Mouse (Mus musculus) adrenal gland, adult 2 months (tissue): ENCODE results near the gene Men1. TPM values are rescaled to one million over a fixed set of nuclear protein-coding genes. Genes with fewer than 3 reads are reported as not detected.

Experiments used
- DNase-seq: peaks from one replicate; pipeline ENCODE4 v3.0.0; 2021
- polyA plus RNA-seq: library from polyadenylated mRNA; depleted of rRNA; stranded (reverse); fragments of >200 nt; gene quantifications from 2 replicates; pipeline ENCODE4 v1.2.3, GENCODE M21; 2012
- total RNA-seq, 2 experiments: library from RNA; stranded (reverse); gene quantifications; 2 replicates each; pipeline ENCODE4 v1.2.3; 2021

Men1 gene
- total and polyA plus RNA-seq, 3 experiments, result 54.6 to 71.2 (median 54.8) TPM

DNA sequence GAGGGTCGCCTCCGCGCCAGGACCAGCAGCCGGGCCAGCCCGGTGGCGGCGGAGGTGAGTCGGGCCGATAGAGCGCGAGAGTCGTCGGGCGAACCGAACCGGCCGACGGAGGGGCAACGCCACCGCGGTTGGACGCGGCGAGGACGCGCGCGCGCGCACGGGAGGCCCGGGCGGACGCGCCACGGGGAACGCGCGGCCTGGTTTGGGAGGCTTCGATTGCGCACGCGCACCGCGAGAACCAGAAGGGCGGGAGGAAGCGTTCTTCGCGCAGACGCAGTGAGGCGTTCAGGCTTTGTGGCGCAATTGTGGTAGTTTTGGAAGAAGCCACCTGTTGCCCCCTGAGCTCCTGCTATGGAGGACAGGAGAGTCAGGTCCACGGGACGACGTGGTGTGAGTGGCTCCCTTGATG, 29.5 kb downstream of the Men1 start:
- peak; percentile 95 for DNase-seq

- no peak for DNase-seq
Observed at GRCm38 (mm10) chr19:6364842-6365241, 30.1 kb downstream of the Men1 start.

DNA sequence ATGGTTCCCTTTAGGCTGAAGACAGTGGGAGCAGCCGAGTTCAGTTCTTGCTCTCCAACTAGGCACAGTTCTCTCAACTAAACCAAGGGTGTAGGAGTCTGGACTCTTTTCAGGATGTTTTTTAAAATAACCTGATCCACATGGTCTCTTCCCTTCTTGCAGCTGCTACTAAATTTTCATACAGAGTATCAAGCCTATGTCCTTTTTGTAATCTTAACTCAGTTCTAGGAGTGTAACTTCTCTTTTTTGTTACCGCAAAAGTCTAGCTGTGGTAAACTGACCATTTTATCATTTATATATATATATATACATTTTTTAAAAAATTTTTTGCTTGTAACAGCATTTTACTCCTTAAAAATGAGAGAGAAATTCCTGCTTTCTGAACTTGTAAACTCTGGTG, 35.4 kb downstream of the Men1 start:
- no peak for DNase-seq

GRCm38 (mm10) chr19:6372433-6372832, 37.7 kb downstream of the Men1 start:
- DNase-seq, result no peak

GRCm38 (mm10) chr19:6373539-6374400, 39.0 kb downstream of the Men1 start:
- DNase-seq, result peak; percentile 81

- no peak for DNase-seq
Observed at GRCm38 (mm10) chr19:6374571-6374970, 39.8 kb downstream of the Men1 start.

DNA sequence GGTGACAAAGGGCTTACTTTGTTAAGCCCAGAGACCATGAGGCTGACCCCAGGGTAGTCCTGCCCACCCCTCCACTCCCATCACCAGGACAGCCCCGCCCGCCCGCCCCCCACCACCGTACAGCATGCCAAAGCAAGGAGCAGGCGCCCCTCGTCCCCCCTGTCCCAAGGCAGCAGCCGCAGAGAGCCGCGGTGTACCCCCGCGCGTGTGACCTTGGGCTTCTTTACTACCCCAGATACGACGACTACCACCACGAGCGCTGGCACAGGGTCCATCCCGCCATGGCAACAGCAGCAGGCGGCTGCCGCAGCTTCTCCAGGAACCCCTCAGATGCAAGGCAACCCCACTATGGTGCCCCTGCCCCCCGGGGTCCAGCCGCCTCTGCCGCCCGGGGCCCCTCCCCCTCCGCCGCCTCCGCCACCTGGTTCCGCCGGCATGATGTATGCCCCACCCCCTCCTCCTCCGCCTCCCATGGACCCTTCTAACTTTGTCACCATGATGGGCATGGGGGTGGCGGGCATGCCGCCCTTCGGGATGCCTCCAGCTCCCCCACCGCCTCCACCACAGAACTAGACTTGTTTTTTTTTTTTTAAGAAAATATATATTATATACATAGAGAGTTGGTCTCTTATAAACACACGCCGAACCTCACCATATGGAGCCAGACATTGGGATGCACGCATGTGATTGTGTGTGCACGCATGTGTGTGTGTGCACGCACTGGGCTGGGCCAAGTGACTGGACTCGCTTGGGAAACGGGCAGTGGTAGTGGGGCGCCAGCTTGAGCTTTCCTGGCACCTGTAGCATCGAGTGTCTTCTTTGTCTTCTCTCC, 40.9 kb downstream of the Men1 start:
- DNase-seq, result peak; percentile 30

GRCm38 (mm10) chr19:6376255-6376564, 41.4 kb downstream of the Men1 start:
- DNase-seq, result peak; percentile 56

DNA sequence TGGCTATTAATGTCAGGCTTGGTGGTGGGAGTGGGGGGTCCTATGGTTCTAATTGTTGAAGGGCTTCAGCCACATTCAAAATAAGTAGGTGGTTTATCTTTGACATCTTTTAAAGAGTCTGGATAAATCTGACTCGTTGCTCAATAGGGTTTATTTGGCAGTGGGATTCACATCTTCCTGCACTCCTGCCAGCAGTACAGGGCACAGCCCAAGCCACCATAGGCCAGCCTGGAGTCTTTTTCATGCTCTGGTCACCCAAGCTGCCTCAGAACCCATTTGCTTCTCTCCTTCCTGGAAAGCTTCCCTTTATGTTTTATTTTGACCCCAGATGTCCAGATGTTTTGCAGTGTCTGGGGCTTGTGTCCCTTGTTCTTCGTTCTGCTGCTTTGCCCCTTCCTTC, 41.9 kb downstream of the Men1 start:
- no peak for DNase-seq

- no peak for DNase-seq
Observed at GRCm38 (mm10) chr19:6377327-6378040, 42.7 kb downstream of the Men1 start.

DNA sequence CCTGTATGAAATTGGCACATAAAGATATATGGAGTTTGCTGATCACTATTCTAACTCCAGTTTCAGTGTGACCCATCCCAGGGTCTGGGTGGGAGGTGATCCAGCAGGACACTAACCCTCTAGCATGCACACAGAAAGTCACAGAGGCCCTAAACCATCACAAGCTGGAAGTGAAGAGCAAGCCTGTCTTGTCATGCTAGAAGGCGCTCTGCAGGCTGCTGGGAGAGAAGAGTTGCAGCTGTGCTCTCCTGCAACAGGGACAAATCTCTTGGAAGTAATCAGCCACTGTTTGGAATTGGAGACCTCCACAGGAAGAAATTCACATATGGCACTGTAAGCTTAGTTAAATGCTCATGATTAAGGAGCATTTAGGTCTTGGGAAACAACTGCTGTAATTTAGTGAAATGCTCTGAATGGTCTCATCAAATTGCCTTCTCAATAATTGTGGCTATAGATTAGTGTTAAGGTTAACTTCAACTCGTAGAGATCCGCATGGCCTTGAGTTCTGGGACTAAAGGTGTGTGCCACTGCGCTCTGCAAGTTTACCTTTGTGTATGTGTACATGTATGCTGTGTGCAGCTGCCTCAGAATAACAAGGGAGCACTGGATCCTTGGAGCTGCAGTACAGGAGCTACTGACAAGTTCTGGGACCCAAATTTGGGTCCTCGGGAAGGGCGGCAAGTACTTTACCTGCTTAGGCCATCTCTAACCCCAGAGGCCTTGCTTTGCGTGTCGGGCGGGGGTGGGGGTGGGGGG, 45.8 kb downstream of the Men1 start:
- no peak for DNase-seq

DNA sequence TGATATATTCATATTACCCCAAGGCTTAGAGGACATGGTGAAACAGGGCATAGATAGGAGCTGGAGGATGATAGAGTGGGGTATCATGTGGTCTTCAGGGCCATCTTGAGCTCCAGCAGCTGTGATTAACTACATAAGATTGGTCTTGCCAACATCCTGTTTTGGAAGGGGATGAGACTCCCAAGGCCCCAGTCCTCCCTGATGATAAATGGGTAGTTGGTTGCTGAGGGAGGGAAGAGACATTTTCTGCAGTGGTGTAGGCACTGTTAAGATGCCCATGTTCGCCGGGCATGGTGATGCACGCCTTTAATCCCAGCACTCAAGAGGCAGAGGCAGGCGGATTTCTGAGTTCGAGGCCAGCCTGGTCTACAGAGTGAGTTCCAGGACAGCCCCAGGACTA, 46.5 kb downstream of the Men1 start:
- DNase-seq, result peak; percentile 49

GRCm38 (mm10) chr19:6382323-6382924, 47.6 kb downstream of the Men1 start:
- DNase-seq, result no peak

- no peak for DNase-seq
Observed at GRCm38 (mm10) chr19:6383470-6383869, 48.7 kb downstream of the Men1 start.

DNA sequence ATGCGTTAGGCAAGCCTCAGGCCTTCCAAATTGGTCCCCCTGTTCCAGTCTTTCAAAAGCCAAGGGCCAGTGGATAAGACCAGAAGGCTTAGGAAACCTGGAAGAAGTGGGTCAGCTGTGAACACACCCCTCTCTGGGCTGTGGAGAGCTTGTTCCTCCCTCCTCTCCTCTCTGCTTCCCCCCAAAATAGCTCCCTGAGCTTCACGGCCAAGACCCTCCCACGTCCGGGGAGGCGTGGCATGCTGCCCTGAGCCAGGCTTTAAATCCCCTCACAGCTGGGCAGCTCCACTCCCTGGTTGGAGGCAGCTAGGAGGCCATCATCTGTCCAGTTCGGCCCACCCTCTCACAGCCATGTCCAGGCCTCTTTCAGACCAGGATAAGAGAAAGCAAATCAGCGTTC, 49.3 kb downstream of the Men1 start, which contains the start of gene Pygm:
Gene Pygm, plus strand, starts transcription at position 272 of the 400 bp plus-strand sequence.
- DNase-seq, result peak; percentile 76

DNA sequence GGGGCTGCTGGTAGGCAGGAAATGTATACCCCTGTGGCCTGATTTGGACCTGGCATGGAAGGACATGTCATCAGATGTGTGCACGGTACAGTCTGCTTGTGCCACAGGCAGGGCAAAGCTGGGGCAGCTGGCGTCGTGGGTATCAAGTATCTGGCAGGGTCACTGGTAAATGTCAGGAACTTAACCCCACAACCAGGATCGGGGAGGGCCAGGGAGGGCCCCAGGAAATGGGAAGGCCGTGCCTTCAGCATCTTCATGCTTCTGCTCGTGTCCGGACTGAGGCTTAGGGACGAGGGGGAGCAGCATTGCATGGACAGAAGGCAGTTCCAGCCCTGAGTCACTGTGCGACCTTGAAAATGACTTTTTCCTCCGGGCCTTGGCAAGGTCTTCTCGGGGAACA, 50.2 kb downstream of the Men1 start:
- DNase-seq, result peak; percentile 86

DNA sequence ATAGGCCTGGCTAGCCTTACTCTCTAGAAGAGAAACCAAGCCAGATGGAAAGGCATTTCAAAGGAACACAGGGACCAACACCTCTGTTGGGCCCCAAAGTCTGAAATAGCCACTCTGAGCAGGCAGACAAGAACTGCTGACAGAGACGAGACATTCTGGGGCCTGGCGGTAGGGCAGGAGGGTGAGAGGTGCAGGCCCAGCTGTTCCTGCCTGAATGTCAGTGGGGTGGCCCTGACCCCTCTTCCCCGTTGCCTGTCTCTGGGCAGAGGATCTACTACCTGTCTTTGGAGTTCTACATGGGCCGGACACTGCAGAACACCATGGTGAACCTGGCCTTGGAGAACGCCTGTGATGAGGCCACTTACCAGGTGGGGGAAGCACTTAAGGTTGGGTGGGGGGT, 50.6 kb downstream of the Men1 start:
- DNase-seq, result no peak

- DNase-seq, result no peak
Observed at GRCm38 (mm10) chr19:6385821-6386220, 51.0 kb downstream of the Men1 start.

DNA sequence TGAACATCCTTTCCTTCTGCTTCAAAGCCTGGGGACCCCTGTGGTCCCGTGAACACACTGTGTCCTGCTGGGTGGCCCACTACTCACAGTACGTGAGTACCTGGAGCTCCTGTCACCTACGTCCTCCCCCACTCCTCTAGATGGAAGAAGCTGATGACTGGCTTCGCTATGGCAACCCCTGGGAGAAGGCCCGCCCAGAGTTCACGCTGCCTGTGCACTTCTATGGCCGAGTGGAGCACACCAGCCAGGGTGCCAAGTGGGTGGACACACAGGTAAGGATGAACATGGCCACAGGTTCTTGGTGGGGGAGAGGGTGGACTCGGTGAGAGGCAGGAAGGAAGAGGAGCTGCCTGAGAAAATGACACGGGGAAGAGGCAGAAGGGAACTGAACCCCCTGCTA, 51.5 kb downstream of the Men1 start:
- DNase-seq, result no peak

DNA sequence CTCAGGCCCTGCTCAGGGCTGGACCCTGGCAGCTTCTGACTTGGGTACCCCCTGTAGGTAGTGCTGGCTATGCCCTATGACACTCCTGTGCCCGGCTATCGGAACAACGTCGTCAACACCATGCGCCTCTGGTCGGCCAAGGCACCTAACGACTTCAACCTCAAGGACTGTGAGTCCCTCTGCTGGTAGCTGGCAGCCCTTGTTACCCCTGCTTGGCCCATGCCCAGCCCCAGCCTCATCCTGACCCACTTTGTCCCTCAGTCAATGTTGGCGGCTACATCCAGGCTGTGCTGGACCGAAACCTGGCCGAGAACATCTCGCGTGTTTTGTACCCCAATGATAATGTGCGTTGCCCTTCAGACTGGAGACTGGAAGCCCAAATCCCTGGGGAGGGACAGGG, 53.2 kb downstream of the Men1 start:
- peak; percentile 76 for DNase-seq

- DNase-seq, result no peak
Observed at GRCm38 (mm10) chr19:6389803-6390202, 55.0 kb downstream of the Men1 start.
